Mouse (Mus musculus) ES-E14 (cell line): ENCODE data around the gene Clptm1. TPM values are rescaled to one million over a fixed set of nuclear protein-coding genes. Genes with fewer than 3 reads are reported as not detected.
A peak's percentile ranks its signal among the peaks of the same experiment; 100 is the strongest.

Source experiments
- DNase-seq: peaks from one replicate; pipeline ENCODE4 v3.0.0-alpha.2; 2013; ENCODE audit warnings: low read depth, low spot score
- H3K27ac ChIP-seq: 2 replicates; pipeline ENCODE4 v1.5.1; 2012; ENCODE audit warnings: low read depth, mild to moderate bottlenecking, low read length, moderate library complexity, mixed read lengths; ENCODE audit not compliant: poor library complexity, insufficient read depth, severe bottlenecking
- H3K36me3 ChIP-seq: 2 replicates; pipeline ENCODE4 v1.6.1; 2012; ENCODE audit warnings: mild to moderate bottlenecking, low read length, moderate library complexity, mixed read lengths; ENCODE audit not compliant: control insufficient read depth, poor library complexity, insufficient read depth, severe bottlenecking
- H3K4me1 ChIP-seq, 2 experiments: fragments of 150-350 bp in 1 of 2; sonication (generic) in 1 of 2; 2 replicates each; pipeline ENCODE4 v1.6.1; 2012; ENCODE audit warnings: low read length in 2 of 2, mild to moderate bottlenecking in 1 of 2, mixed read lengths in 1 of 2; ENCODE audit not compliant: control insufficient read depth in 2 of 2, insufficient read depth in 2 of 2, poor library complexity in 1 of 2
- H3K4me3 ChIP-seq, 2 experiments: fragments of 150-350 bp in 1 of 2; sonication (generic) in 1 of 2; 2 replicates each; pipeline ENCODE4 v1.5.1; 2012; ENCODE audit warnings: low read length in 2 of 2, low read depth in 1 of 2, mild to moderate bottlenecking in 1 of 2, mixed read lengths in 1 of 2; ENCODE audit not compliant: insufficient read depth in 1 of 2, poor library complexity in 1 of 2, severe bottlenecking in 1 of 2
- H3K9ac ChIP-seq: 2 replicates; pipeline ENCODE4 v1.6.1; 2012; ENCODE audit warnings: low read depth, mild to moderate bottlenecking, low read length, mixed read lengths; ENCODE audit not compliant: poor library complexity, insufficient read depth, severe bottlenecking
- H3K9me3 ChIP-seq: fragments of 150-350 bp; sonication (generic); 2 replicates; pipeline ENCODE4 v1.6.1; 2012; ENCODE audit warnings: low read depth, mild to moderate bottlenecking, low read length; ENCODE audit not compliant: control insufficient read depth, insufficient read depth
- CHD2 ChIP-seq: IDR thresholded peaks from 2 replicates; pipeline ENCODE4 v1.6.1; 2014; ENCODE audit warnings: mild to moderate bottlenecking, low read depth, low read length, inconsistent platforms
- HCFC1 ChIP-seq: IDR thresholded peaks from 2 replicates; pipeline ENCODE4 v1.6.1; 2012; ENCODE audit warnings: low read length, inconsistent platforms, borderline replicate concordance; ENCODE audit not compliant: insufficient read depth
- MAFK ChIP-seq: IDR thresholded peaks from 2 replicates; pipeline ENCODE4 v1.6.1; 2014; ENCODE audit warnings: mild to moderate bottlenecking, low read depth, low read length, inconsistent platforms; ENCODE audit not compliant: insufficient read depth
- ZC3H11A ChIP-seq: IDR thresholded peaks from 2 replicates; pipeline ENCODE4 v1.6.1; 2012; ENCODE audit warnings: low read depth, mild to moderate bottlenecking, inconsistent platforms, low read length, borderline replicate concordance
- ZNF384 ChIP-seq: IDR thresholded peaks from 2 replicates; pipeline ENCODE4 v1.6.1; 2012; ENCODE audit warnings: low read depth, low read length, inconsistent platforms
- in situ Hi-C, 2 experiments: fragments of 600-800 bp; cut with MboI; formaldehyde crosslinking; loops; one replicate each; pipeline ENCODE4 v1.15.1; 2025; ENCODE audit warnings: low sequenced_read_pairs in 2 of 2, inconsistent platforms in 1 of 2; ENCODE audit not compliant: unreplicated experiment in 2 of 2
- total RNA-seq: library from RNA; depleted of rRNA; stranded (reverse); fragments of 300-350 nt; gene quantifications from 2 replicates; pipeline ENCODE4 v1.2.3, GENCODE M21; 2012

Clptm1 gene
- total RNA-seq, 1 experiment, result 129 TPM

DNA sequence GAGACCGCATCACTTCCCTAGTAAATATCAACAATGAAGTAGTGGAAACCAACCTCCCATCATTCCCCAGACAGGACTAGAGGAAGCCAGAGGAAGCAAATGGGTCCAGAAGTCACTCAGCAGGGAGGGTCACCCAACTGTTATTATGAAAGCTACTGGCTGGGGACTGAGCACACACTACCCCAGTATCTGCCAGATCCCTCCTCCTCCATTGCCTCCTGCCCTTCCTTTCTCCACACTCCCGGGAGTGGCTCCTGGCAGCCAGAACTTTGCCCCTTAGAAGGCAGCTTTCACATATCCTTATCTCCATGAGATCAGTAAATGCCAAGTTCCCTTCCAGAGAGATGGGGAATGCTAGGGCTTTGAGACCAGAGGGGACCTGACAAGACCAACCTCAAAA is 41.4 kb downstream of the Clptm1 start:
- Histone ChIP-seq H3K27ac (no peak overlapping the region), H3K9me3 (no peaks in the 10 kb centered on the region), H3K4me1 (peaks cover 2 to 13% of the 10 kb centered on the region in 2 experiments; a peak in 2 of 4 replicates), H3K4me3 (no peak overlapping the region), H3K36me3 (no peaks in the 10 kb centered on the region), H3K9ac (no peak overlapping the region)
- in situ Hi-C loops, result no loop called here
- no peak for TF ChIP-seq MAFK
- TF ChIP-seq HCFC1, result no peak
- TF ChIP-seq ZNF384, result no peak
- TF ChIP-seq ZC3H11A, result no peak
- DNase-seq, result no peak

DNA sequence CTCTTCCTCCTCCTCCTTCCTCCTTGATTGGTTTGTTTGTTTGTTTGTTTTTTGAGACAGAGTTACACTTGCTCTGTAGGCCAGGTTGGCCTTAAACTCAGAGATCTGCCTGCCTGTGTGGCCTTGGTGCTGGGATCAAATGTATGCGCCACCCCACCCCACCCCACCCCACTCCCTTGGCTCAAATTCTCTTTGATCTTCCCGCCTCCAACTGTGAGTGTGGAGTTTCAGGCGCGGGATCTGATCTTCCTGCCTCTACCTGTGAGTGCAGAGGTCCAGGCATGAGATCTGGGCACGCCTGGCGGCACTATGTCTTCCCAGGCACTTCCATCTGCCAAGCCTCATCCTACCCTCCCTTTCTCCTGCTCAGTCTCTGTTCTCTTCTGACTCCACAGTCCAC is 42.6 kb downstream of the Clptm1 start:
- in situ Hi-C loops, result no loop called here
- H3K9ac ChIP-seq, result no peak overlapping the region
- no peaks in the 10 kb centered on the region for H3K9me3 ChIP-seq
- no peak overlapping the region for H3K4me3 ChIP-seq
- H3K36me3 ChIP-seq, result no peaks in the 10 kb centered on the region
- H3K27ac ChIP-seq, result no peak overlapping the region
- H3K4me1 ChIP-seq, result peaks cover 2 to 13% of the 10 kb centered on the region in 2 experiments; a peak in 2 of 4 replicates
- no peak for DNase-seq
- no peak for TF ChIP-seq ZC3H11A
- no peak for TF ChIP-seq MAFK
- no peak for TF ChIP-seq HCFC1
- TF ChIP-seq ZNF384, result no peak
- no peak for TF ChIP-seq CHD2

DNA sequence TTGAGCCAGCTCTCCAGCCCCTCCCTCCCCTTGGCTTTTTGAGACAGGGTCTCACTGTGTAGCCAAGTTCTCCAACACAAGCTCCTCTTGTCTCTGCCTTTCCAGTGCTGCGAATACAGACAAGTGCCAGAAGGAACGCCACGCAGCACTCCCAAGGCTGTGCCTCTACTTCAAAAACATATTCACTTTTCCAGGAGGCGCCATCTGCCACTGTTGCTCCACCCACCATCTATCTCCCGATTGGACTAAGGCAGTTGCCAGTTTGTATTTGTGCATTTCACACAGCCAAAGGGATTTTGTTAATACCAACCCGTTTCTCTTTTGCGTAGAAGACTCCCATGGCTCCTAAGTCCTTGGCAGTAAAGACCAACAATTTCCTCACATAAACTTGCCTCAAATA is 44.0 kb downstream of the Clptm1 start:
- no peaks in the 10 kb centered on the region for H3K36me3 ChIP-seq
- no peak for TF ChIP-seq MAFK
- no peak for TF ChIP-seq CHD2
- TF ChIP-seq ZC3H11A, result no peak
- TF ChIP-seq HCFC1, result no peak
- no peak for TF ChIP-seq ZNF384
- DNase-seq, result no peak
- no peaks in the 10 kb centered on the region for H3K9me3 ChIP-seq
- peaks cover 2 to 11% of the 10 kb centered on the region in 2 experiments; a peak in 2 of 4 replicates for H3K4me1 ChIP-seq
- no peak overlapping the region for H3K4me3 ChIP-seq
- in situ Hi-C loops, result no loop called here
- no peak overlapping the region for H3K27ac ChIP-seq
- H3K9ac ChIP-seq, result no peak overlapping the region

DNA sequence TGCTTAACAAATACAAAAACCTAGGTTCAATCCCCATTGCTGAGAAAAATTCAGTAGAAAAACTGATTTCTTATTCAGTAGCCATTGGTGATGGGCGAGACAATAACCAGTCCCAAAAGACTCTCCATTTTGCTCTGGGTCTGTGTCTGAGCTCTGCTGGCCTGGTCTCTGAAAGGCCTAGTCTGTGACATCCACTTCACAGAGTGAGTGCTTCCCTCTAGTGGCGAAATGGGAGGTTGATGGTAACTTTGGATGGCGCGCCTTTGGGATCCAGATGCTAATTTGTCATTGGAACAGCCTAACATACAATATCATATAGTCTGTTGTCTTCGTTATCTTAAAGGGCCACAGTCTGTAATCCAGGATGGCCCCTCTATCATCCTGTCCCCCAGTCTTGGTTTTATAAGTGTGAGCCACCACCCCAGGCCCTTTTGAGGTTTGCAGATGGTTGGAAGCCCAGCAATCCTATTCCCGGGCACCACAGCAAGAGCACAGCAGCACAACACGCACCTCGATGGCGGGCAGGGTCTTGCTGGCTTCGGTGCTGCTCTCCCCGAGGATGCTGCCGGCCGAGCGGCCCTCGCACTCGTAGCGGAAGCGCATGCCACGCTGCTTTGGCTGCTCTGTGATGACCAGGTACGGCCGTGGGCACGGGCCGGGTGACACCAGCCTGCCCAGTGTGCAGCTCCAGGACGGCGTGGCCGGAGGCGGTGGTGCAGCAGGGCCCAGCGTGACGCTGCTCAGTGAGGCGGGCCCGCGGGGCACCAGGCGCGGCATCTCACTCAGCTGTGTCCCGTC is 45.6 kb downstream of the Clptm1 start:
- peak overlapping the region; percentile 57 to 66 for H3K4me3 ChIP-seq
- in situ Hi-C loops, result no loop called here
- TF ChIP-seq ZC3H11A (peak; percentile 40; the same call in 1 of the 2 replicates), ZNF384 (no peak)
- peak; percentile 85 for DNase-seq
- H3K4me1 ChIP-seq, result peaks cover 0 to 9% of the 10 kb centered on the region in 2 experiments; a peak in 1 of 4 replicates
- peaks cover 8% of the 10 kb centered on the region; the same call in 1 of the 2 replicates for H3K36me3 ChIP-seq
- H3K27ac ChIP-seq, result no peak overlapping the region
- H3K9ac ChIP-seq, result peak overlapping the region; percentile 41
- no peaks in the 10 kb centered on the region for H3K9me3 ChIP-seq

DNA sequence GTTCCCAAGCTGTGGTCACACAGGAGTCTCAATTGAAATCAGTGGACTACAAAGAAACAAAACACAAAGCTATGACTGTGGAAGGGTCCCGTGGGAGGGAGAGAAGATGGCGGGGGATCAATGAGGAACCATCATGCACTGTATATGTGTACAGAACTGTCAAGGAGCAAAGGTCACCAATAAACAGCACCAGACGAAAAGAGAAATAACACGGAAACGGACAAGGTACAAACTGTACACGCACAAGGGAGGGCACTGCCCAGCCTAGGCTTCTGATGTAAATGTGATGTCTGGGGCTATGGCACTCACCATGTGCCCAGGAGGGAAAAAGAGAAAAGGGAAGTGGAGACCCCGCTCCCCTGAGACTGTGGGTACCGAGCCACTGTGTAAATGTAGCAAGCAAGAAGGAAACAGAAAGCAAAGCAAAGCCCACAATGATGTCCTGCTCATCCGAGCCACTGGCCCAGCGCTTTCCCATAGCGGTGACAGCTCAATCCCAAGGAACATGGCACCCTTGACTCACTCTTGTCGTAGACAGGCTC is 49.7 kb downstream of the Clptm1 start:
- no peak overlapping the region for H3K9ac ChIP-seq

More for the DNA sequence above, 49.7 kb downstream of the Clptm1 start:
- Histone ChIP-seq H3K36me3 (peaks cover 15% of the 10 kb centered on the region; the same call in 1 of the 2 replicates), H3K9me3 (no peaks in the 10 kb centered on the region), H3K4me3 (no peak overlapping the region), H3K27ac (no peak overlapping the region), H3K4me1 (no peaks in the 10 kb centered on the region; a peak in 1 of 4 replicates)
- in situ Hi-C loops, result no loop called here
- DNase-seq, result no peak
- TF ChIP-seq ZC3H11A (no peak), MAFK (no peak), HCFC1 (no peak), CHD2 (no peak), ZNF384 (no peak)
